Mouse (Mus musculus) liver, postnatal 0 days (tissue): Measurements from ENCODE around the gene Ano10.

Experiments used
- CTCF ChIP-seq: sonication (generic); IDR thresholded peaks from 2 replicates; pipeline ENCODE4 v1.5.1; 2016; ENCODE audit warnings: antibody characterized with exemption, low read depth
- EP300 ChIP-seq: IDR thresholded peaks from 2 replicates; pipeline ENCODE4 v1.6.1; 2016; ENCODE audit warnings: antibody characterized with exemption, low read depth, mild to moderate bottlenecking

GRCm38 (mm10) chr9:122242856-122243255 lies 51.4 kb downstream of the Ano10 start:
- TF ChIP-seq EP300 (no peak), CTCF (no peak)
